Mouse (Mus musculus): Measurements from ENCODE around the gene Aph1c. TPM values are rescaled to one million over a fixed set of nuclear protein-coding genes. Genes with fewer than 3 reads are reported as not detected.
"Not testable (repeated sequence)": the region's sequence is repeated elsewhere in the genome, so short reads cannot be mapped to it uniquely, and the experiment has no call there.

The Aph1c gene
- polyA plus RNA-seq, 1 experiment from 2014 or later: 4.0 TPM

GRCm38 (mm10) chr9:66787821-66788220 lies 46.7 kb downstream of the Aph1c start:
- Histone ChIP-seq H3K4me2 (replicated peaks; ENCODE audit: low read depth, low read length) (no peak overlapping the region), H3K4me3 (ENCODE audit: low read depth, low read length) (no peak overlapping the region), H3K27ac (ENCODE audit: low read length) (no peak overlapping the region), H3K36me3 (ENCODE audit: control insufficient read depth, insufficient read depth, low read length) (no peaks in the 10 kb centered on the region), H3K27me3 (ENCODE audit: control insufficient read depth, insufficient read depth, low read length) (no peaks in the 10 kb centered on the region), H3K9ac (replicated peaks; ENCODE audit: low read depth, low read length) (no peak overlapping the region), H3K4me1 (ENCODE audit: control insufficient read depth, insufficient read depth, low read length) (no peaks in the 10 kb centered on the region), H3K9me3 (ENCODE audit: control insufficient read depth, low read depth, low read length) (no peaks in the 10 kb centered on the region)
- WGBS: 5% methylated on average over 2 of the region's 2 CpGs
- no peak for ATAC-seq (ENCODE audit: insufficient number of reproducible peaks, insufficient read depth, low FRiP score, low read depth)

GRCm38 (mm10) chr9:66784552-66784951 lies 50.0 kb downstream of the Aph1c start:
- not testable (repeated sequence) for H3K9ac ChIP-seq (replicated peaks; ENCODE audit: low read depth, low read length); H3K27ac ChIP-seq (ENCODE audit: low read length); H3K4me1 ChIP-seq (ENCODE audit: control insufficient read depth, insufficient read depth, low read length); H3K36me3 ChIP-seq (ENCODE audit: control insufficient read depth, insufficient read depth, low read length); H3K27me3 ChIP-seq (ENCODE audit: control insufficient read depth, insufficient read depth, low read length); H3K4me2 ChIP-seq (replicated peaks; ENCODE audit: low read depth, low read length); H3K9me3 ChIP-seq (ENCODE audit: control insufficient read depth, low read depth, low read length); H3K4me3 ChIP-seq (ENCODE audit: low read depth, low read length); ATAC-seq (ENCODE audit: insufficient number of reproducible peaks, insufficient read depth, low FRiP score, low read depth)
- WGBS: no CpG with 5 or more reads among the region's 3 CpGs

DNA sequence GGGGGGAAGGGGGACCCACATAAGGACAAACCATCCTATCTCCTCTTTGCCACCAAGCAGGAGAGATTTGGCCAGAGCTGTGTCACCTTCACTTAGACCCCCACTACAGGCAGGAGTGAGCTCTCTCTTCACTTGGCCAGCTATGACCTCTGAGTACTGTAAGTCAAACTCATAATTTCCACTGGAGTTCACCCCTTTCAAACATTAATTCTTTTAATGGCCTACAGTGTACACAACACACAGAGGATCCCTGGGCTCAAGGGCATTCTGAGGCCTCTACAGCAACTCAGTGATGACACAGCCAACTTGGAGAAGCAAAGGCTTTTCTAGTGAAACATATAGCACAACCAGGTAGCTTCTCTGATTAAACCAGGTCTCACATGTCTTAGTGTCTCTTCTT lies 63.8 kb downstream of the Aph1c start:
- H3K36me3 ChIP-seq (ENCODE audit: control insufficient read depth, insufficient read depth, low read length): no peaks in the 10 kb centered on the region
- H3K27ac ChIP-seq (ENCODE audit: low read length): no peak overlapping the region
- H3K9ac ChIP-seq (replicated peaks; ENCODE audit: low read depth, low read length): no peak overlapping the region
- H3K4me2 ChIP-seq (replicated peaks; ENCODE audit: low read depth, low read length): no peak overlapping the region
- no peaks in the 10 kb centered on the region for H3K9me3 ChIP-seq (ENCODE audit: control insufficient read depth, low read depth, low read length)
- no peaks in the 10 kb centered on the region for H3K27me3 ChIP-seq (ENCODE audit: control insufficient read depth, insufficient read depth, low read length)
- H3K4me3 ChIP-seq (ENCODE audit: low read depth, low read length): no peak overlapping the region
- H3K4me1 ChIP-seq (ENCODE audit: control insufficient read depth, insufficient read depth, low read length): no peaks in the 10 kb centered on the region
- ATAC-seq (ENCODE audit: insufficient number of reproducible peaks, insufficient read depth, low FRiP score, low read depth): no peak

DNA sequence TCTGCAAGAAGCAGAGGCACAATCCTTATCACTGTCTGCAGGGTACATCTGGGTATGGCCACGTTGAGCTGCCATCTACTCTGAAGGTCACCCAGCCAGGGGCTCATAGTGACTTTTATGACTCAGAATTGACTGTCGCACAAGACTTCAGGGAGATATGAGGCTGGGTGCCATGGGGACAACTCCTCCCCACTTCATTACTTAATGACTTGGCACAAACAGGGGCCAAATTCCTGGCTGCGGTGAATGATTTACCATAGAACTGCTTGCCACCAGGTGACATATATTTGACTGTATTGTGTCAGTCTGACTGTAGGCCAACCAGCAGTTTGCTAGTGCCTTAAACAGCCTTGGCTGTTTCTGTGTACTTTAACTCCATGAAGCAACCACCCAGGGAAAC lies 65.3 kb downstream of the Aph1c start:
- Histone ChIP-seq H3K9me3 (ENCODE audit: control insufficient read depth, low read depth, low read length) (no peaks in the 10 kb centered on the region), H3K36me3 (ENCODE audit: control insufficient read depth, insufficient read depth, low read length) (no peaks in the 10 kb centered on the region), H3K4me1 (ENCODE audit: control insufficient read depth, insufficient read depth, low read length) (no peaks in the 10 kb centered on the region), H3K27ac (ENCODE audit: low read length) (no peak overlapping the region), H3K4me3 (ENCODE audit: low read depth, low read length) (no peak overlapping the region), H3K27me3 (ENCODE audit: control insufficient read depth, insufficient read depth, low read length) (no peaks in the 10 kb centered on the region), H3K4me2 (replicated peaks; ENCODE audit: low read depth, low read length) (no peak overlapping the region), H3K9ac (replicated peaks; ENCODE audit: low read depth, low read length) (no peak overlapping the region)
- ATAC-seq (ENCODE audit: insufficient number of reproducible peaks, insufficient read depth, low FRiP score, low read depth): no peak
- WGBS: 78% methylated on average over 3 of the region's 3 CpGs

DNA sequence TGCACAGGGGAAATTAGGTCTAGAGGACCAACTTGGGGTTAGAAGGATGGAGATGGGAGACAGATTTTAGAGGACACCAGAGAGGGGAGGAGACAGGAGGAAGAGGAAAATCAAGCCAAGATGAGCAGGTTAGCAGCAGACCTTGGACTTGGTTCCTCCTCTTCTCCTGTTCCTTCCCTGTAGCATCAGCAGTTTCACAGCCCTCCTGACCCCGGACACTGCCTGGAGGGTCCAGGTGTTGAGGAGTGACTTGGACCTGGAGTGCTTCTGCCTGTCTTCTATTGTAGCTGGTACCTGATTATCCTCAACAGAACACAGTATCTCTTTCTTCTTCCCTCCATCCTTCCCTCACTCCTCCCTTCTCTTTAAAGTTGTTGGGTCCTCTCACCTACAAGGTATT lies 65.8 kb downstream of the Aph1c start:
- H3K36me3 ChIP-seq (ENCODE audit: control insufficient read depth, insufficient read depth, low read length): no peaks in the 10 kb centered on the region
- ATAC-seq (ENCODE audit: insufficient number of reproducible peaks, insufficient read depth, low FRiP score, low read depth): no peak
- no peak overlapping the region for H3K4me3 ChIP-seq (ENCODE audit: low read depth, low read length)
- no peaks in the 10 kb centered on the region for H3K4me1 ChIP-seq (ENCODE audit: control insufficient read depth, insufficient read depth, low read length)
- H3K9ac ChIP-seq (replicated peaks; ENCODE audit: low read depth, low read length): no peak overlapping the region
- H3K27ac ChIP-seq (ENCODE audit: low read length): no peak overlapping the region
- H3K4me2 ChIP-seq (replicated peaks; ENCODE audit: low read depth, low read length): no peak overlapping the region
- WGBS: 91% methylated on average over 1 of the region's 1 CpGs
- H3K9me3 ChIP-seq (ENCODE audit: control insufficient read depth, low read depth, low read length): no peaks in the 10 kb centered on the region
- H3K27me3 ChIP-seq (ENCODE audit: control insufficient read depth, insufficient read depth, low read length): no peaks in the 10 kb centered on the region

Other genes with a start within 250 kb of the Aph1c start
- gene Usp3, start 241.6 kb downstream of the Aph1c start, polyA plus RNA-seq (2014; fragmentation: Nextera tagmentation; extraction: Ambion mirVana): 74.3 and 81.4 TPM in 2 replicates
- 7.6 and 7.9 TPM in 2 replicates for gene Car12, start 121.0 kb downstream of the Aph1c start, polyA plus RNA-seq (2014; fragmentation: Nextera tagmentation; extraction: Ambion mirVana)
- 11.7 and 12.0 TPM in 2 replicates for gene Aph1b, start 39.2 kb downstream of the Aph1c start, polyA plus RNA-seq (2014; fragmentation: Nextera tagmentation; extraction: Ambion mirVana)
- 0.93 and 1.3 TPM in 2 replicates for gene Gm10647, start 37.7 kb downstream of the Aph1c start, polyA plus RNA-seq (2014; fragmentation: Nextera tagmentation; extraction: Ambion mirVana)
- 25.3 and 28.4 TPM in 2 replicates for gene Rab8b, start 85.0 kb upstream of the Aph1c start, polyA plus RNA-seq (2014; fragmentation: Nextera tagmentation; extraction: Ambion mirVana)
- gene Rps27l, start 111.4 kb upstream of the Aph1c start, polyA plus RNA-seq (2014; fragmentation: Nextera tagmentation; extraction: Ambion mirVana): 688 and 708 TPM in 2 replicates
- 11.7 and 12.4 TPM in 2 replicates for gene Lactb, start 140.8 kb upstream of the Aph1c start, polyA plus RNA-seq (2014; fragmentation: Nextera tagmentation; extraction: Ambion mirVana)
- gene Tpm1, start 214.7 kb upstream of the Aph1c start, polyA plus RNA-seq (2014; fragmentation: Nextera tagmentation; extraction: Ambion mirVana): 1,242 and 1,294 TPM in 2 replicates

Measured in stomach, embryonic 14.5 days (tissue).